ENCODE assay signal across 17 mouse cellular contexts in the genomic region with DNA sequence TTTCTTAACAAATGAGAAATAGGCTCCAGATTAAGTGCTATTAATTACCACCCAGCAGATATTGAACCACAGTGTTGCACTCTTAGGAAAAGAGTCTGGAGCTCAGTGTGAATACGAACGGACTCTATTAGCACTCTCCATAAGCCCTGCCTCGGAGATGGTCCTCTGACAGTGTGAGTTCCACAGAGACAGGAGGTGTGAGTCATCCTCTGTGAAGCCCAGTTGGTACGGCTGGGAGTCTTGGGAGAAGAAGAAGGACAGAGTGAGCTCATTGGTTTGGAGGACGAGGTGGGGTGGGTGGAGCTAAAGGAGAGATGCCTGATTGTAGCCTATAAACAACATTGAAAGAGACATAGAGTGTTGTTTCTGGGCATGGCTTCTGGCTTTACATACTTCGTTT.
"Had no signal": no experiment of that assay in that cellular context is flagged by ENCODE, and none has a peak within 500 bp of the region (broad histone marks: within the 10 kb centered on the region; RNA-seq: fewer than 3 reads in every experiment).

No protein-coding gene starts in this region.

- DNase-seq: gastrocnemius, postnatal 14 days; gastrocnemius, postnatal 36 days; heart, adult 11 months; heart, adult 2 months; heart, postnatal 14 days; heart, postnatal 4 days; kidney, adult 18-20 months; kidney, adult 8-10 months; kidney, postnatal 10 days; kidney, postnatal 25 days; kidney, postnatal 4 days; liver; liver, embryonic 13.5 days had no signal

- ATAC-seq: hindbrain, embryonic 16.5 days; inflammation-experienced regulatory T-cells, adult 6 months; intestine, embryonic 15.5 days; intestine, postnatal 0 days had no signal
